Mouse (Mus musculus) left cerebral cortex, adult 2 months (tissue): ENCODE measurements around the gene Katnal1. TPM values are rescaled to one million over a fixed set of nuclear protein-coding genes. Genes with fewer than 3 reads are reported as not detected.

ENCODE experiments used
- DNase-seq, 2 experiments: peaks; one replicate each; pipeline ENCODE4 v3.0.0; 2021 to 2022; ENCODE audit warnings: low spot score in 2 of 2, mixed read lengths in 1 of 2; ENCODE audit errors: extremely low spot score in 1 of 2
- H3K27ac ChIP-seq: fragments of 200-600 bp; 2 replicates; pipeline ENCODE4 v1.8.1; 2022
- H3K4me3 ChIP-seq: fragments of 200-600 bp; 2 replicates; pipeline ENCODE4 v1.8.1; 2022
- CTCF ChIP-seq: fragments of 200-600 bp; IDR thresholded peaks from 2 replicates; pipeline ENCODE4 v1.8.1; 2022; ENCODE audit warnings: antibody characterized with exemption, mild to moderate bottlenecking, moderate library complexity
- intact Hi-C: fragments of 180-260 bp; cut with DNase I; formaldehyde crosslinking; loops from one replicate; pipeline ENCODE4 v1.15.1; 2025
- total RNA-seq, 2 experiments: library from RNA; stranded (reverse); gene quantifications; 2 replicates each; pipeline ENCODE4 v1.2.3; 2021

Katnal1 gene
- total RNA-seq, 2 experiments from 2014 or later = 76.6 to 78.1 TPM

GRCm38 (mm10) chr5:148896515-148896914, 32.6 kb downstream of the Katnal1 start:
- peak overlapping the region; percentile 50 for H3K27ac ChIP-seq
- TF ChIP-seq CTCF = no peak
- intact Hi-C loops = loop anchor here (2.0 to 5.0 kb wide), 2 partner anchors 62 to 156 kb away; no protein-coding TSS in a partner anchor
- DNase-seq = no peak
- H3K4me3 ChIP-seq = no peak overlapping the region

GRCm38 (mm10) chr5:148895833-148896232, 33.3 kb downstream of the Katnal1 start:
- intact Hi-C loops = loop anchor here (2.0 to 5.0 kb wide), 2 partner anchors 63 to 156 kb away; no protein-coding TSS in a partner anchor
- Histone ChIP-seq H3K4me3 (no peak overlapping the region), H3K27ac (no peak overlapping the region)
- DNase-seq = no peak
- no peak for TF ChIP-seq CTCF

GRCm38 (mm10) chr5:148895034-148895433, 34.1 kb downstream of the Katnal1 start:
- Histone ChIP-seq H3K4me3 (no peak overlapping the region), H3K27ac (no peak overlapping the region)
- TF ChIP-seq CTCF = no peak
- intact Hi-C loops = loop anchor here (5.0 kb wide), 1 partner anchor 157 kb away; no protein-coding TSS in a partner anchor
- DNase-seq = no peak

GRCm38 (mm10) chr5:148890237-148890636, 38.9 kb downstream of the Katnal1 start:
- Histone ChIP-seq H3K27ac (no peak overlapping the region), H3K4me3 (no peak overlapping the region)
- no peak for TF ChIP-seq CTCF

GRCm38 (mm10) chr5:148888032-148888431, 41.1 kb downstream of the Katnal1 start:
- no peak for DNase-seq
- no peak overlapping the region for H3K27ac ChIP-seq
- H3K4me3 ChIP-seq = no peak overlapping the region
- TF ChIP-seq CTCF = no peak
- intact Hi-C loops = no loop called here

More at GRCm38 (mm10) chr5:148890237-148890636, 38.9 kb downstream of the Katnal1 start:
- DNase-seq = no peak
- intact Hi-C loops = no loop called here

- intact Hi-C loops = no loop called here
- H3K27ac ChIP-seq = no peak overlapping the region
- no peak overlapping the region for H3K4me3 ChIP-seq
- DNase-seq = no peak
- no peak for TF ChIP-seq CTCF
Observed at GRCm38 (mm10) chr5:148885821-148886609, 43.1 kb downstream of the Katnal1 start.

GRCm38 (mm10) chr5:148883671-148884070, 45.4 kb downstream of the Katnal1 start:
- intact Hi-C loops = no loop called here
- no peak overlapping the region for H3K27ac ChIP-seq
- no peak overlapping the region for H3K4me3 ChIP-seq
- no peak for TF ChIP-seq CTCF
- no peak for DNase-seq

GRCm38 (mm10) chr5:148879218-148879617, 49.9 kb downstream of the Katnal1 start:
- Histone ChIP-seq H3K4me3 (no peak overlapping the region), H3K27ac (no peak overlapping the region)
- DNase-seq = no peak
- intact Hi-C loops = no loop called here
- TF ChIP-seq CTCF = peak; percentile 50

GRCm38 (mm10) chr5:148873116-148873515, 56.0 kb downstream of the Katnal1 start:
- DNase-seq = no peak
- no peak for TF ChIP-seq CTCF
- Histone ChIP-seq H3K4me3 (no peak overlapping the region), H3K27ac (no peak overlapping the region)
- intact Hi-C loops = no loop called here

GRCm38 (mm10) chr5:148869583-148869982, 59.5 kb downstream of the Katnal1 start:
- intact Hi-C loops = no loop called here
- Histone ChIP-seq H3K4me3 (no peak overlapping the region), H3K27ac (no peak overlapping the region)
- DNase-seq = no peak
- TF ChIP-seq CTCF = no peak

GRCm38 (mm10) chr5:148867766-148868165, 61.4 kb downstream of the Katnal1 start:
- no peak for DNase-seq
- intact Hi-C loops = no loop called here

GRCm38 (mm10) chr5:148867171-148867570, 61.9 kb downstream of the Katnal1 start:
- Histone ChIP-seq H3K27ac (no peak overlapping the region), H3K4me3 (no peak overlapping the region)
- TF ChIP-seq CTCF = no peak
- no peak for DNase-seq
- intact Hi-C loops = no loop called here

More at GRCm38 (mm10) chr5:148867766-148868165, 61.4 kb downstream of the Katnal1 start:
- no peak for TF ChIP-seq CTCF
- no peak overlapping the region for H3K27ac ChIP-seq
- no peak overlapping the region for H3K4me3 ChIP-seq

GRCm38 (mm10) chr5:148866571-148866970, 62.5 kb downstream of the Katnal1 start:
- DNase-seq = no peak
- intact Hi-C loops = no loop called here
- TF ChIP-seq CTCF = no peak
- Histone ChIP-seq H3K27ac (no peak overlapping the region), H3K4me3 (no peak overlapping the region)
